Mouse (Mus musculus) megakaryocyte-erythroid progenitor cell, adult 5-6 weeks (primary cell): ENCODE results near the gene Tex101. TPM values are rescaled to one million over a fixed set of nuclear protein-coding genes. Genes with fewer than 3 reads are reported as not detected.
"Not testable (repeated sequence)": the region's sequence is repeated elsewhere in the genome, so short reads cannot be mapped to it uniquely, and the experiment has no call there.

Experiments
- ATAC-seq: replicated peaks from 2 replicates; pipeline ENCODE4 v1.8.0; 2016; ENCODE audit warnings: mild to moderate bottlenecking, inconsistent platforms; ENCODE audit not compliant: severe bottlenecking, poor library complexity, low FRiP score, low TSS enrichment
- total RNA-seq, 2 experiments: library from RNA; stranded (forward) in 1 of 2; stranded (reverse) in 1 of 2; fragments of 200-1000, 215-1000 nt in 1 of 2; fragments of >200 nt in 1 of 2; fragmentation: Nextera tagmentation in 1 of 2; gene quantifications; 2 replicates each; pipeline ENCODE4 v1.2.3; 2014 to 2017

Tex101 gene
- not detected in 2 replicates for total RNA-seq (2014; fragmentation: Nextera tagmentation)
- not detected in 2 replicates for total RNA-seq (2017)

GRCm38 (mm10) chr7:24676575-24676974 lies at the start of gene Tex101:
Tex101 (minus strand) TSS chr7:24676675.
- no peak for ATAC-seq

- ATAC-seq = no peak
Measured at GRCm38 (mm10) chr7:24715039-24715438, 38.6 kb upstream of the Tex101 start.

- ATAC-seq = no peak
Measured at GRCm38 (mm10) chr7:24708832-24709292, 32.4 kb upstream of the Tex101 start, which contains the start of gene BC049730. BC049730 (plus strand) TSS chr7:24709242.

- ATAC-seq = not testable (repeated sequence)
Measured at GRCm38 (mm10) chr7:24702841-24703240, 26.4 kb upstream of the Tex101 start.

- ATAC-seq = not testable (repeated sequence)
Measured at GRCm38 (mm10) chr7:24697891-24698290, 21.4 kb upstream of the Tex101 start.

GRCm38 (mm10) chr7:24692693-24693092 lies 16.2 kb upstream of the Tex101 start:
- not testable (repeated sequence) for ATAC-seq

GRCm38 (mm10) chr7:24687519-24687918 lies 11.0 kb upstream of the Tex101 start:
- ATAC-seq = not testable (repeated sequence)

- not testable (repeated sequence) for ATAC-seq
Measured at GRCm38 (mm10) chr7:24684121-24684520, 7.6 kb upstream of the Tex101 start.

- no peak for ATAC-seq
Measured at GRCm38 (mm10) chr7:24671944-24672439, 4.5 kb downstream of the Tex101 start.

GRCm38 (mm10) chr7:24664959-24665358 lies 11.5 kb downstream of the Tex101 start:
- ATAC-seq = no peak

GRCm38 (mm10) chr7:24664301-24664700 lies 12.2 kb downstream of the Tex101 start:
- no peak for ATAC-seq

GRCm38 (mm10) chr7:24662575-24662974 lies 13.9 kb downstream of the Tex101 start:
- ATAC-seq = peak; percentile 90

GRCm38 (mm10) chr7:24661118-24661904 lies 15.2 kb downstream of the Tex101 start:
- ATAC-seq = 0 out of 2 replicates have a peak, but pooled peaks have one; percentile 35

- no peak for ATAC-seq
Measured at GRCm38 (mm10) chr7:24659737-24660357, 16.6 kb downstream of the Tex101 start.

- peak; percentile 78 for ATAC-seq
Measured at GRCm38 (mm10) chr7:24653681-24654080, 22.8 kb downstream of the Tex101 start.

- ATAC-seq = no peak
Measured at GRCm38 (mm10) chr7:24646486-24646885, 30.0 kb downstream of the Tex101 start.

GRCm38 (mm10) chr7:24644996-24645395 lies 31.5 kb downstream of the Tex101 start:
- no peak for ATAC-seq

GRCm38 (mm10) chr7:24644492-24644891 lies 32.0 kb downstream of the Tex101 start:
- no peak for ATAC-seq

- ATAC-seq = no peak; the same call in 1 of the 2 replicates
Measured at GRCm38 (mm10) chr7:24642491-24642890, 34.0 kb downstream of the Tex101 start.

- ATAC-seq = no peak
Measured at GRCm38 (mm10) chr7:24640450-24640849, 36.0 kb downstream of the Tex101 start.
